Mouse (Mus musculus) spleen, adult 2 months (tissue): ENCODE results near the gene Npffr2. TPM values are rescaled to one million over a fixed set of nuclear protein-coding genes. Genes with fewer than 3 reads are reported as not detected.

Source experiments
- DNase-seq, 2 experiments: peaks; one replicate each; pipeline versions ENCODE4 v3.0.0 to v3.0.0-alpha.2; 2012 to 2021; ENCODE audit warnings: low spot score in 2 of 2, low read depth in 1 of 2
- H3K27ac ChIP-seq: fragments of 200-500 bp; 2 replicates; pipeline ENCODE4 v1.5.1; 2012; ENCODE audit warnings: low read length, inconsistent platforms; ENCODE audit not compliant: insufficient read depth
- H3K27me3 ChIP-seq: fragments of 200-500 bp; 2 replicates; pipeline ENCODE4 v1.6.1; 2012; ENCODE audit warnings: mild to moderate bottlenecking, moderate library complexity, low read length, inconsistent platforms; ENCODE audit not compliant: control insufficient read depth, insufficient read depth
- H3K36me3 ChIP-seq: fragments of 200-500 bp; 2 replicates; pipeline ENCODE4 v1.6.1; 2012; ENCODE audit warnings: mild to moderate bottlenecking, low read length, inconsistent platforms; ENCODE audit not compliant: control insufficient read depth, insufficient read depth
- H3K4me1 ChIP-seq: fragments of 200-500 bp; 2 replicates; pipeline ENCODE4 v1.6.1; 2011; ENCODE audit warnings: inconsistent platforms; ENCODE audit not compliant: control insufficient read depth, insufficient read depth, insufficient read length
- H3K4me3 ChIP-seq: fragments of 200-500 bp; 2 replicates; pipeline ENCODE4 v1.5.1; 2011; ENCODE audit warnings: mild to moderate bottlenecking, inconsistent platforms; ENCODE audit not compliant: insufficient read depth, insufficient read length; ENCODE audit errors: extremely low read depth
- CTCF ChIP-seq: fragments of 200-500 bp; IDR thresholded peaks from 2 replicates; pipeline ENCODE4 v1.5.1; 2011; ENCODE audit warnings: mild to moderate bottlenecking, inconsistent platforms; ENCODE audit not compliant: insufficient read depth, insufficient read length, insufficient replicate concordance; ENCODE audit errors: extremely low read depth
- POLR2A ChIP-seq: fragments of 200-500 bp; IDR thresholded peaks from 2 replicates; pipeline ENCODE4 v1.6.1; 2011; ENCODE audit warnings: low read depth, low read length, inconsistent platforms
- WGBS: fragments of 180-500 bp; shearing (Covaris S2); methylation state at CpG from one replicate; pipeline ENCODE4 v1.1.7; 2018; 5-methylcytosine and 5-hydroxymethylcytosine counted together
- polyA plus RNA-seq: library from polyadenylated mRNA; depleted of rRNA; stranded (reverse); fragments of >200 nt; gene quantifications from 2 replicates; pipeline ENCODE4 v1.2.3, GENCODE M21; 2012; rRNA removed

The Npffr2 gene
- polyA plus RNA-seq: not detected in 2 replicates

GRCm38 (mm10) chr5:89526878-89527578, at the start of gene Npffr2:
TSS of gene Npffr2 (plus strand) at chr5:89527429.
- Histone ChIP-seq H3K36me3 (no peaks in the 10 kb centered on the region), H3K4me3 (no peak within 1 kb of the TSS), H3K27ac (no peak within 1 kb of the TSS), H3K4me1 (no peaks in the 10 kb centered on the region), H3K27me3 (no peaks in the 10 kb centered on the region)
- no peak for TF ChIP-seq POLR2A
- no peak for TF ChIP-seq CTCF
- 12% methylated on average over 23 of the region's 23 CpGs for WGBS
- DNase-seq: no peak

DNA sequence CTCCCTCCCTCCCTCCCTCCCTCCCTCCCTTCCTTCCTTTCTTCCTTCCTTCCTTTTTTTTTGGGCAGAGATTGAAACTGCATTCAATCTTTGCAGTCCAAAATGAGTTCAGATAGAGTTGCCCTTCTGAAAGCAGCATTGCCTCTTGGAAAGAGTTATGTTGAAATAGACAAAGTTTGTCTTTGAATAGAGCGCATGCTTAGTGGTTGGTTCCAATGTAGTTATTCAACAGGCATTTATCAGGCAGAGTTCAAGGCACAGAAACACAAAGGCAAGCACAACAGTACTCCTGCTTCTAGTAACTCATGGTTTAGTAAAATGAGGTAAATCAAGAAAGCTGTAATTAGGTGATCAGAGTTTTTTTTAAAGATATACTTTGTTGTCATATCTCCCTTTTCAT, 34.7 kb upstream of the Npffr2 start:
- Histone ChIP-seq H3K4me3 (no peak overlapping the region), H3K36me3 (no peaks in the 10 kb centered on the region), H3K27me3 (no peaks in the 10 kb centered on the region), H3K4me1 (no peaks in the 10 kb centered on the region), H3K27ac (no peak overlapping the region)
- WGBS: 86% methylated on average over 1 of the region's 1 CpGs
- no peak for TF ChIP-seq CTCF
- DNase-seq: no peak

GRCm38 (mm10) chr5:89500182-89500581, 27.0 kb upstream of the Npffr2 start:
- Histone ChIP-seq H3K27ac (no peak overlapping the region), H3K27me3 (no peaks in the 10 kb centered on the region), H3K4me3 (no peak overlapping the region), H3K36me3 (no peaks in the 10 kb centered on the region), H3K4me1 (no peaks in the 10 kb centered on the region)
- 59% methylated on average over 6 of the region's 6 CpGs for WGBS
- no peak for DNase-seq
- TF ChIP-seq CTCF: no peak
- TF ChIP-seq POLR2A: no peak

GRCm38 (mm10) chr5:89518641-89519040, 8.6 kb upstream of the Npffr2 start:
- H3K36me3 ChIP-seq: no peaks in the 10 kb centered on the region
- no peak for DNase-seq
- 84% methylated on average over 4 of the region's 4 CpGs for WGBS

DNA sequence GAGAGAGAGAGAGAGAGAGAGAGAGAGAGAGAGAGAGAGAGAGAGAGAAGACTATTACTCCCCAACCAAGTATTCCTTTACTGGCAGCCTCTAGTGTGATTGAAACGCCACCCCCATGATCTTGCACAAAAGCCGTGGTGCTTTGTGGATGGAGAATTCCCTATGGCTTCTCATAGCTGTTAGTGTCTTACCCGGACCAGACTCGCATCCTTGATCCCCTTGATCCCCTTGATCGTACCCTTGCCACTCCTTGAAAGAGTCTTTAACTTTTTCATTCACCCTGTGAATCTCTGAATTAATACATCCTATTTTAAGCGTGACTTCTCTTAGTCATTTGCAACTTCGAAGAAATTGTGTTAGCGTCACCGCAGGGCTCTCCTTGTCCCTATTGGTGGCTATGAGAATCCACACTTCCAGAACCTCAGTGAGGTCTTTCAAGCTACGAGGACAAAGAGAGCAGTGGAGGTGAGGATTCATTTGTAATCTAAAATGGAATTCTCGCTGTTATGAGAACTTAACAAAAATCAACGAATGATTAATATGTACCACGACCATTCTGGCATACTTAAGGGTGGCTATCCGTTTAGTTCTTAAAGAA, 949 bp upstream of the Npffr2 start:
- Histone ChIP-seq H3K27ac (no peak overlapping the region), H3K4me3 (no peak overlapping the region), H3K4me1 (no peaks in the 10 kb centered on the region), H3K27me3 (no peaks in the 10 kb centered on the region), H3K36me3 (no peaks in the 10 kb centered on the region)
- 13% methylated on average over 14 of the region's 14 CpGs for WGBS
- TF ChIP-seq POLR2A (no peak), CTCF (no peak)
- no peak for DNase-seq

More at GRCm38 (mm10) chr5:89518641-89519040, 8.6 kb upstream of the Npffr2 start:
- Histone ChIP-seq H3K27ac (no peak overlapping the region), H3K27me3 (no peaks in the 10 kb centered on the region), H3K4me3 (no peak overlapping the region), H3K4me1 (no peaks in the 10 kb centered on the region)
- no peak for TF ChIP-seq CTCF
- no peak for TF ChIP-seq POLR2A

DNA sequence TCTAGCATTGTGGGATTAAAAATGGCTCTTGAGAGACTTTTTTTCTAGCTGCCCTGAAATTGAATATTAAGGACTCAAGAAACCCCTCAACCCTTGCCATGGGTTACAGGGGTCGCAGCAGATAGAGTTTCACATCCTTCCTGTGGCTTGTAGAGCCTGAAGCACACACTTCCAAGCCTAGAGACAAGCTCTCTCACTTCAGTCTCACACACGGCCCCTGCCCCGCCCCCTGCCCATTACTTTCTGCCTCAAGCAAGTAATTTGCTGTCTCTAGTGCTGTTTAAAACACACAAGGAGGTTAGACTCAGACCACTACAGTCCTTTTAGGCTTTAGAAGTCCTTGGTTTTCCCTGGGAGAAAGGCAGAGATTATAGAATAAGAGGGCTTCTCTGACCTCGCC, 1.7 kb downstream of the Npffr2 start:
- WGBS: 32% methylated on average over 4 of the region's 4 CpGs
- H3K27ac ChIP-seq: no peak overlapping the region
- no peaks in the 10 kb centered on the region for H3K27me3 ChIP-seq
- TF ChIP-seq CTCF (no peak), POLR2A (no peak)
- H3K4me3 ChIP-seq: no peak overlapping the region
- DNase-seq: no peak
- no peaks in the 10 kb centered on the region for H3K4me1 ChIP-seq
- H3K36me3 ChIP-seq: no peaks in the 10 kb centered on the region

- no peak overlapping the region for H3K27ac ChIP-seq
- no peaks in the 10 kb centered on the region for H3K27me3 ChIP-seq
- WGBS: 64% methylated on average over 2 of the region's 2 CpGs
- no peaks in the 10 kb centered on the region for H3K4me1 ChIP-seq
- DNase-seq: no peak
- TF ChIP-seq POLR2A (no peak), CTCF (no peak)
- no peaks in the 10 kb centered on the region for H3K36me3 ChIP-seq
- H3K4me3 ChIP-seq: no peak overlapping the region
Measured at GRCm38 (mm10) chr5:89529391-89529790, 2.2 kb downstream of the Npffr2 start.
